Mouse (Mus musculus): Measurements from ENCODE around the gene Zfp36l1. TPM values are rescaled to one million over a fixed set of nuclear protein-coding genes. Genes with fewer than 3 reads are reported as not detected.
A peak's percentile ranks its signal among the peaks of the same experiment; 100 is the strongest.

Gene Zfp36l1
- total RNA-seq, 2 experiments from 2014 or later, result 43.0 to 53.8 TPM

- no peak for DNase-seq (ENCODE audit: low spot score in 2 of 2)
These were observed 18.8 kb upstream of the Zfp36l1 start for GRCm38 (mm10) chr12:80131359-80132249.

- DNase-seq (ENCODE audit: low spot score in 2 of 2), result no peak
These were observed 17.9 kb upstream of the Zfp36l1 start for GRCm38 (mm10) chr12:80130558-80131358.

GRCm38 (mm10) chr12:80129531-80129930, 16.7 kb upstream of the Zfp36l1 start:
- DNase-seq (ENCODE audit: low spot score in 2 of 2), result no peak

GRCm38 (mm10) chr12:80127191-80127762, 14.5 kb upstream of the Zfp36l1 start:
- DNase-seq (ENCODE audit: low spot score in 2 of 2), result no peak

- no peak for DNase-seq (ENCODE audit: low spot score in 2 of 2)
These were observed 12.5 kb upstream of the Zfp36l1 start for GRCm38 (mm10) chr12:80125316-80125715.

GRCm38 (mm10) chr12:80124756-80125155, 11.9 kb upstream of the Zfp36l1 start:
- no peak for DNase-seq (ENCODE audit: low spot score in 2 of 2)

DNA sequence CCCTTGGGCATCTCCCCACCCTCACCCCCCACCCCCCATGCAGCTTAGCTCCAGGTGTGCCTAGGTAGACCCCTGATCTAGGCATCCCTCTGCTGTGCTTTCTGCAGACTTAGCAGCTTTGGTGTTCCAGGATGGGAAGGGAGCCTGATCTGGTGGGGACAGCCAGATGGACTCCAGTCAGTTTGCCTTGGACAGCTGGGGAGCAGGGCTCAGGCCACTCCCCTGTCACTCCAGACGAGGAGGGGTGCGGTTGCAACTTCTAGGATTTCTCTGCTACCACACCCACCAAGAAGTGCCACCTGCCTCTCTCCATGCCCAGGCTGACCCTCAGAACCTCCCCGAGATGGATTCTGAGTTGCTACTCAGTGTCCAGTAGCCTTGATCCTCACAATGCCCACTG, 11.4 kb upstream of the Zfp36l1 start:
- no peak for DNase-seq (ENCODE audit: low spot score in 2 of 2)

- DNase-seq (ENCODE audit: low spot score in 2 of 2), result no peak
These were observed 10.5 kb upstream of the Zfp36l1 start for GRCm38 (mm10) chr12:80123227-80123803.

DNA sequence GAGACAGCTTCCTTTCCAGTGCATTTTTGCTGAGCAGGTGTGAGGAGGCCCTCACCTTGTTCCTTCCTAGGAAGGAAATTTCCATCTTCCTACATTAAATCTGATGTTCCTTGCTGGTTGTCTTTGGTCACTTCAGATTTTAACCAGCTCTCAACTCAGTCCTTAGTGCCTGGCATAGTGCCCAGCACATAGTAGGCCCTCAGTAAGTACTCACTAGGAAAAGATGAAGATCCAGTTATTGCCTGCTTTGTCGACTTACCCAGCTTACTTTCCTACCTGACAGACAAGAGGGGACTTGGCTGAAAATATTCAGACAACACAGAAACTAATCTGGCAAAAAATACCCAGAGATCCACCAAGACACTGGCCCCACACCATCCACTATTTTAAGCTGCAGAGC, 8.6 kb upstream of the Zfp36l1 start:
- DNase-seq (ENCODE audit: low spot score in 2 of 2), result no peak

- DNase-seq (ENCODE audit: low spot score in 2 of 2), result no peak
These were observed 5.8 kb upstream of the Zfp36l1 start for GRCm38 (mm10) chr12:80118588-80118987.

GRCm38 (mm10) chr12:80116206-80117112, 3.6 kb upstream of the Zfp36l1 start:
- DNase-seq (ENCODE audit: low spot score in 2 of 2), result no peak

GRCm38 (mm10) chr12:80115863-80116194, 3.0 kb upstream of the Zfp36l1 start:
- no peak for DNase-seq (ENCODE audit: low spot score in 2 of 2)

DNA sequence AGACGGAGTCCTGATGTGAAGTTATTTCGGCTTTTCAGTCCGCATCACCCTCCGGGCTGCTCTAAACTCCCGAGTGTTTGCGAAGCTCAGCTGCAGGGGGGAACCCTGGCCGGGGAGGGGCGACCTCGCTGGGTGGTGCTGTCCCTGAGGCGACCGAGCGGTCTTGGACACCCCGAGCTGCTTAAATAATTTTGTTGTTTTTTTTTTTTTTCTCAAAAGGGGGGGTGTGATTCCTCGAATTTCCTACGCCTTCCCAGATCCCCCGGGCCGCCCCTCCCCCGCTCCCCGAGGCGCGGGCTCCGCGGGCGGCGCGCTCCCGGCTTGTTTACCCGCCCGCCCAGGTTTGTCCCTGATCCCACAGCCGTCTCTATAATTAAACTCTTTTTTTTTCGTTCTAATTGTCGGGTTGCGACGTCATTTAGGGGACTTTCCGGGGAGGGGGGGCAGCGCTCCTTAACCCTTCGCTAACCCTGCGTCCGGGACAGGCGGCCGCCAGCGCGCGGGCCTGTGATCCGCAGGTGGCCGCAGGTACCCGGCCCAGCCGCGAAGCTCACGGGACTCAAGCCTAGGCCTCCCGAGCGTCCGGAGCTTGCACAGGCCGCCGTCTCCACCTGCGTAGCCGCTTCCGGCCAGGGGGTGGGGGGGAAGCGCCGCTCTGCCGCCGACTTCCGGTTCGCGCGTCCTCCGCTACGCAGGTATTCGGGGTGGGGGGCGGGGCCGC, 2.5 kb upstream of the Zfp36l1 start:
- DNase-seq (ENCODE audit: low spot score in 2 of 2), result peak; percentile 68 to 79

DNA sequence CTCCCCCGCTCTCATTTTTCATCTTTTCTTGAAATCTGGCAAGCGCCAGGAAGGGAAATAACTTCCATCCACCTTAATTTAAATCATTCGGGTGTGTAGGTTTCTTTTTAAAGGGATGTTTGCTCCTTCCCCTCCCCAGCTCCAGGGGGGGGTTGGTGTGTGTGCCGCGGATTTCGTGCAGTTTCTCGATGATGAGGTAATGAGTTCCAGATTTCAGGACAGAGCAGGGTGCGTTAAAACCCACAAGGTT, 2.0 kb upstream of the Zfp36l1 start:
- peak; percentile 32 to 61 for DNase-seq (ENCODE audit: low spot score in 2 of 2)

DNA sequence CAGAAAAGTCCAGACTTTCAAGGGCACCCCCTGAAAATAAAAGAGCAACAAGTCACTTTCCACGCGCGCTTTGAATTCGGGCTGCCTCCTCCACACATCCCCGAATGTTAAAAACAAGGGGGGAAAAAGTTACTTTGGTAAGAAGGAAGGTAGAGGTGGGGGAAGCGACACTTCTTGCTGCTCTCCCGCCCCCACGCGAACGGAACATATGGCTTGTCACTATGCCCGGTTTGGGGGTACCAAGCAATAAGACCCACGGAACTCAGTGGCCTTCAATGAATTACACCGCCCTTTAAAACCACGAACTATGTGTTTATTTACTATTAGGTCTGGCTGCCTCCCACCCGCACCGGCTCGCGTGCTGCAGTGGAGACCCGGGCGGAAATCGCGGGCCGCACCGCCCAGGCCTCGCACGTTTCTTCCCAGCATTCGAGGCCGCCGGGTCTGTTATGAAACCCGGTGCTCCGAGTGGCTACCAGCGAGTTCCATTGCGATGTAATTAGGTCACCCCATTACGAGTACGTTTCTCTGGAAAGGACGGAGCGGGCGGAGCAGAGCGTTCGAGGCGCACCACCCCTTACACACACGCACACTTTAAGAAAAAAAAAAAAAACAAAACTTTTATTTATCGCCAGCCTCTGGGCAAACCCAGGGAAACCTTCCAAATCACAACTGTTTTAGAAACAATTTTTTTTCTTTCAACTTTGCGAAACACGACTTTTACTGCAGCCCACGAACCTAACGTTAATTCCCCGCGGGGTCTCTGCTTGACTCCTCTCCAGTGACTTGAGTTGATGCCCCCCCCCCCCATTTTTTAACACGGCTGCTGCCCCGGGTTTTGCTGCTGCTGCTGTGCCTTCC, 1.4 kb upstream of the Zfp36l1 start:
- peak; percentile 35 to 48 for DNase-seq (ENCODE audit: low spot score in 2 of 2)

GRCm38 (mm10) chr12:80113586-80114021, 791 bp upstream of the Zfp36l1 start:
- no peak for DNase-seq (ENCODE audit: low spot score in 2 of 2)

GRCm38 (mm10) chr12:80112071-80112660, 647 bp downstream of the Zfp36l1 start:
- no peak for DNase-seq (ENCODE audit: low spot score in 2 of 2)

DNA sequence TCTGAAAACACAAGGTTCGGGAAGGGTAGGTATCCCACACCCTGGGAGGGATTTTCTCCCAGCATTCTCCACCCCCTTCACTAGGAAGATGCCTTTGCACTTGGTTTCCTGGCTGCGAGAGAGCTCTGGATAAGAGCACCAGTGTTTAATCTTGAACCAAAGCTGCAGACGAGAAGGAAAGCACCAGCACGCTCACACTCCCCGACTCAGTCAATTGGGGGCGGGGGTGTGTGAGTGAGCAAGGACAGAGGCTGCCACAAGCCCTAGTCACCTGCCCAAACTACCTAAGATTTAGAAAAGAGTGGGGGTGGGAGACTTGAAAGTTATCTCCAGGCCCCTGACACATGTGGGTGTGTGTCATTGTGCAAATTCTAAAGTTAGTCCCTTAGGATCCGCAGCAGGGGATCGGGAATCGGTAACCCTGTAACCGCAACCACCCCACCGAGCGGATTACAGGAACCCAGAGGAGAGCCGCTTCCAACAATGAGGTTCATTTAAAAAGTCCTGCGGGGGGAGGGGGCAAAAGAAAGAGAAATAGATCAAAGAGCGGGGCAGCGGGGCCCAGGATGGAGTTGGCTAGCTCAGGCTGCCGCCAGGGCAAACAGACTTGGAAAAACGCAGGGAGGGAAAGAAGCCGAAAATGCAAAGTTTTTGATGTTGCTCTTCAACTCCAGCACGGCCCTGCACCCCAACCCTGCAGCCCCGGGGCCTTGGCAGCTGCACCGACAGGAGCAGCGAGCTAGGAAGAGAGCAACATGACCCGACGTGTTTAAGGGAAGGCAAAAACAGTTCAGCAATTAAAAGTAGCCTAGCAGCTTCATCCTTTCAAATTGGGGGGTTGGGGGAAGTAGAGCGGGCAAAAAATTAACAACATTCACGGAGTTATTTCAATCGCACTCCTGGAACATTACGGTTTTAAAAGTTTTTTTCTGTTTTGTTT, 1.4 kb downstream of the Zfp36l1 start:
- DNase-seq (ENCODE audit: low spot score in 2 of 2), result no peak
